Mouse (Mus musculus) cerebellum, adult 2 months (tissue): ENCODE measurements around the gene Foxk2. TPM values are rescaled to one million over a fixed set of nuclear protein-coding genes. Genes with fewer than 3 reads are reported as not detected.

Source experiments
- DNase-seq, 2 experiments: peaks; one replicate each; pipeline ENCODE4 v3.0.0; 2021
- H3K27ac ChIP-seq: fragments of 200-500 bp; 2 replicates; pipeline ENCODE4 v1.5.1; 2012; ENCODE audit warnings: low read length, control low read depth, inconsistent platforms; ENCODE audit not compliant: insufficient read depth
- H3K27me3 ChIP-seq: fragments of 200-500 bp; 2 replicates; pipeline ENCODE4 v1.6.1; 2012; ENCODE audit warnings: inconsistent platforms, mild to moderate bottlenecking, low read length, moderate library complexity; ENCODE audit not compliant: control insufficient read depth, insufficient read depth
- H3K4me1 ChIP-seq: fragments of 200-500 bp; 2 replicates; pipeline ENCODE4 v1.6.1; 2011; ENCODE audit warnings: low read length; ENCODE audit not compliant: control insufficient read depth, insufficient read depth
- H3K4me3 ChIP-seq: fragments of 200-500 bp; replicated peaks from 2 replicates; pipeline ENCODE3; 2011; ENCODE audit warnings: mild to moderate bottlenecking, low read depth, low read length, control low read depth; ENCODE audit not compliant: insufficient read depth
- CTCF ChIP-seq: fragments of 200-500 bp; IDR thresholded peaks from 2 replicates; pipeline ENCODE4 v1.5.1; 2011; ENCODE audit warnings: low read depth, mild to moderate bottlenecking, control low read depth, low read length, moderate library complexity, borderline replicate concordance; ENCODE audit not compliant: insufficient read depth
- POLR2A ChIP-seq: fragments of 200-500 bp; IDR thresholded peaks from 2 replicates; pipeline ENCODE4 v1.6.1; 2011; ENCODE audit warnings: low read length, control low read depth, borderline replicate concordance; ENCODE audit not compliant: insufficient read depth
- WGBS: fragments of 180-500 bp; shearing (Covaris S2); methylation state at CpG from one replicate; pipeline ENCODE4 v1.1.7; 2018; 5-methylcytosine and 5-hydroxymethylcytosine counted together
- polyA plus RNA-seq: library from polyadenylated mRNA; depleted of rRNA; stranded (reverse); fragments of >200 nt; gene quantifications from 2 replicates; pipeline ENCODE4 v1.2.3, GENCODE M21; 2012; rRNA removed

Gene Foxk2
- polyA plus RNA-seq, result 44.7 and 47.1 TPM in 2 replicates

GRCm38 (mm10) chr11:121259160-121260100, at the start of gene Foxk2:
Gene Foxk2 (plus strand): TSS chr11:121259990.
- Histone ChIP-seq H3K27ac (peak within 1 kb of the TSS; percentile 96), H3K4me3 (peak within 1 kb of the TSS; percentile 83), H3K27me3 (no peaks in the 10 kb centered on the region), H3K4me1 (no peaks in the 10 kb centered on the region; the same call in 1 of the 2 replicates)
- WGBS, result under 1% methylated on average over 89 of the region's 91 CpGs
- peak; percentile 53; the same call in 1 of the 2 replicates for TF ChIP-seq POLR2A
- no peak for TF ChIP-seq CTCF
- DNase-seq, result peak; percentile 91 to 95

- Histone ChIP-seq H3K4me1 (peaks cover 13% of the 10 kb centered on the region), H3K27ac (no peak overlapping the region), H3K27me3 (no peaks in the 10 kb centered on the region), H3K4me3 (no peak overlapping the region)
- no peak for DNase-seq
- no peak for TF ChIP-seq POLR2A
- no peak for TF ChIP-seq CTCF
- WGBS, result 94% methylated on average over 3 of the region's 3 CpGs
These were observed 43.0 kb upstream of the Foxk2 start for GRCm38 (mm10) chr11:121216831-121217230.

DNA sequence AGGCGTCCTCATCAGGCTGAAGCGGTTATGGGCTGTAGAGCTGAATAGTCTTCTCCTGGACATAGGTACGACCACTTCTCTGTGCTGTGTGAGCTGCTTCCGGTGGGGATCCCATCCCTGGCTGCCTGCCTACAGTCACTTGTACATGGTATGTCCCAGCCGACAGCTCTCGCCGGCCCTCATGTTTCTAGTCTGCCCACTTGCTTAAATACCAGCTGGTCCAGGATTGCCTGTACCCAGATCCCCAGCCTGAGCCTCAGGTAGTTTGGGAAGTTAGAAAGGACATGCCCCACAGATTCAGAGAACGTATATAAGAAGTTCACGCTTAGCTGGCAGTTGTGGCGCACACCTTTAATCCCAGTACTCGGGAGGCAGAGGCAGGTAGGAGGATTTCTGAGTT, 40.0 kb upstream of the Foxk2 start:
- Histone ChIP-seq H3K4me3 (no peak overlapping the region), H3K27ac (no peak overlapping the region), H3K27me3 (no peaks in the 10 kb centered on the region), H3K4me1 (peaks cover 17% of the 10 kb centered on the region)
- DNase-seq, result no peak
- TF ChIP-seq CTCF, result no peak
- TF ChIP-seq POLR2A, result no peak
- 87% methylated on average over 11 of the region's 11 CpGs for WGBS

GRCm38 (mm10) chr11:121220771-121221170, 39.0 kb upstream of the Foxk2 start:
- no peak overlapping the region for H3K27ac ChIP-seq
- DNase-seq, result no peak
- TF ChIP-seq POLR2A, result no peak
- no peak for TF ChIP-seq CTCF
- no peak overlapping the region for H3K4me3 ChIP-seq
- no peaks in the 10 kb centered on the region for H3K27me3 ChIP-seq
- peaks cover 17% of the 10 kb centered on the region for H3K4me1 ChIP-seq
- WGBS, result 68% methylated on average over 5 of the region's 5 CpGs

DNA sequence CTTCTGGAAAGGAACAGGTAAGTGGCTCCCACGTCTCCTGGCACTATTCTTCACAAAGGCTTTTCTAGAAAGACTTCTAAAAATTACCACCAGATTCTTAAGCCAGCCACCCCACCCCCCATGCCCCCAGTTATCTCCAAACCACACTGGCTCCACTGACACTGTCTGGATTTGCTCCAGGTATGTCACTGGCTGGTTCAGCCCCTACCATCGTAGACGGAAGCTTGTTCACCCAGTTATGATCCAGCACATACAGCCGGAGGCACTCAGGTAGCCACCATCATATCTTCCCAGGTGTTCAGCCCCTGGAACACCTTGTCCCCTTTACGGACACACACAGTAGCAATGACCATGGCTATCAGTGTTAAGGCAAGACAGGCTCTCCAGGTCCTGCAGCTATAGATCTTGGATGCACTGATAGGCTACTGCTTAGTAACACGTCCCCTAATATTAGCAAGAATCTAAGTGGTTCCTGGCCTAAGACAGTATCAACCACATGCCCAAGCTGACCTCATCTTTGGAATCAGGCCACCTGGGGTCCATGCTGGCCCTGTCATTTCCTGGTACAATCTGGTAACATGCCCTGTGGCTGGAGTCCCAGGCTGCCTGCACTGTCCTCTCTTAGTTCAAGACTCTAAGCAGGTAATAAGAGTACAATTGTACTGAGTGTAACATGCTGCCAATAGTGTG, 38.3 kb upstream of the Foxk2 start:
- H3K27ac ChIP-seq, result peak overlapping the region; percentile 12
- H3K27me3 ChIP-seq, result no peaks in the 10 kb centered on the region
- peak; percentile 67 to 80 for DNase-seq
- H3K4me3 ChIP-seq, result no peak overlapping the region
- 35% methylated on average over 6 of the region's 6 CpGs for WGBS
- TF ChIP-seq POLR2A, result 0 out of 2 replicates have a peak, but pooled peaks have one; percentile 8
- TF ChIP-seq CTCF, result no peak
- peaks cover 17% of the 10 kb centered on the region for H3K4me1 ChIP-seq

DNA sequence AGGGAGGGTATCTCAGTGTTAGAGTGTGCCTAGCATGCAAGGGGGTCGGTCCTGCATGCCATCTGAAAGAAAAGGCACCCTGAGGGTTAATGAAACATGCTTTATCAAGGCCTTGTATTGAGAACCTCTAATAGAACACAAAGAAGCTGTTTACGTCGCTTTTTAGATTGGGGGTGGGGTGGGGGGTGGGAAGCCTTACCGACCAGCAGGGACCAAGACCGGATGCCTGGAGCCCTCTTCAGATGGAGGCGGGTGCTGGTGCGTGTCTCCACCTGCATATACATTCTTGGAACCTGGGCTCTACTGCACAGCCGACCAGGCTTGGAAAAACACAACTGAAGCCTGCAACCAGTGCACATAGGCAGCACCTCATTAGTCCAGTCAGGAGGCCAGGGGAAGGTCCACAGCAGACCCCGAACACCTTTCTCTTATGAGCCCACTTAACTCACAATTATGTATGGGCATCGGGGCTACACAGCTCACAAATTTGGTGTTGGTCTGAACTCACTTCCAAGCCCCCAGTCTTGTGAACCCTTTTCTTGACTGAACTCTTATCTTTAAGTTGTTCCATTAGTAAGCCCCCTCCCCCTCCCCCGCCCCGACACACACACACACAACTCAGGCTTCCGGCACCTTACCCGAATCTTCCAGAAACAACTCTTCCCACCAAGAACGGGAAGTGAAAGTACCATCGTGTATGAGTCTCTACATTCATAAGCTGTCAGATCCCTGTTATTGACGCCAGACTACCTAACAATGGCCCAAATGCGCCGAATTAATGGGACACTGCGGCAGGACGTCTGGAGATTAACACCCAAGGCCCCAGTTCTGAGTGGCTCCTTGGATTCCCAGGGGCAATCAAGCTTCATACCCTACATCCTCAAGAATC, 31.4 kb upstream of the Foxk2 start:
- Histone ChIP-seq H3K27ac (0 out of 2 replicates have a peak overlapping the region, but pooled peaks have one; percentile 15), H3K4me3 (peak overlapping the region; percentile 96), H3K27me3 (no peaks in the 10 kb centered on the region), H3K4me1 (peaks cover 5% of the 10 kb centered on the region; the same call in 1 of the 2 replicates)
- WGBS, result 15% methylated on average over 21 of the region's 21 CpGs
- no peak for DNase-seq
- TF ChIP-seq POLR2A, result no peak
- no peak for TF ChIP-seq CTCF

DNA sequence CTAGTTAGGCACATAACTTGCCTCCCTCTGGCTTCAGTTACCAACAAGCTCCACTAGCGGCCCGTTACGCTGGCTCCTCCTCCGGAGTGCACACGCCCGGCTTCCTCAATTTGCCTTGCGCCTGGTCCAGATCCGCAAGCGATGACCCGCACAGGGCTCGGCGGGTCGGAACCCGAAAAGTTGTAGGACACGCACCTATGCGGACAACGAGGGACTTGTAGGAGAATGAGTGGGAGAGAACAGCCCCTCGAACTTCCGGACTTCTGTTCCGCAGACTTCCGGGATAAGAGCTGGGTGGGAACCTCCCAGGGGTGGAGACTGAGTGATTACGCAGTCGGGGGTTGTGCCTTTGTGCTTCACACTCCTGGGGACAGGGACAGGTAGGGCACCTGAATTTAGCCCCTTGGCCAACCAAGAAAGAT, 30.8 kb upstream of the Foxk2 start, which contains the start of gene Cybc1:
TSS of gene Cybc1 (minus strand) at position 305 of the 422 bp plus-strand sequence.
- Histone ChIP-seq H3K27ac (peak within 1 kb of the TSS; percentile 15; the same call in 1 of the 2 replicates), H3K4me3 (peak within 1 kb of the TSS; percentile 96), H3K27me3 (no peaks in the 10 kb centered on the region), H3K4me1 (peaks cover 5% of the 10 kb centered on the region; the same call in 1 of the 2 replicates)
- DNase-seq, result peak; percentile 79 to 81
- no peak for TF ChIP-seq CTCF
- peak; percentile 77; the same call in 1 of the 2 replicates for TF ChIP-seq POLR2A
- under 1% methylated on average over 23 of the region's 23 CpGs for WGBS
